Mouse (Mus musculus): Measurements from ENCODE around the gene D930048N14Rik.
"Not testable (repeated sequence)": the region's sequence is repeated elsewhere in the genome, so short reads cannot be mapped to it uniquely, and the experiment has no call there.

D930048N14Rik gene

GRCm38 (mm10) chr11:51627907-51628306 is 22.8 kb upstream of the D930048N14Rik start:
- no peak for ATAC-seq (ENCODE audit: low TSS enrichment)

GRCm38 (mm10) chr11:51629651-51630314 is 21.0 kb upstream of the D930048N14Rik start:
- peak; percentile 66 for ATAC-seq (ENCODE audit: low TSS enrichment)

- no peak for ATAC-seq (ENCODE audit: low TSS enrichment)
Measured at GRCm38 (mm10) chr11:51632130-51632753, 18.5 kb upstream of the D930048N14Rik start.

GRCm38 (mm10) chr11:51633200-51633599 is 17.6 kb upstream of the D930048N14Rik start:
- not testable (repeated sequence) for ATAC-seq (ENCODE audit: low TSS enrichment)

- ATAC-seq (ENCODE audit: low TSS enrichment): no peak
Measured at GRCm38 (mm10) chr11:51633721-51634120, 17.0 kb upstream of the D930048N14Rik start.

- no peak for ATAC-seq (ENCODE audit: low TSS enrichment)
Measured at GRCm38 (mm10) chr11:51635127-51635524, 15.6 kb upstream of the D930048N14Rik start.

GRCm38 (mm10) chr11:51635525-51636322 is 15.0 kb upstream of the D930048N14Rik start, which contains the start of gene Rmnd5b:
Gene Rmnd5b (minus strand): TSS chr11:51635896.
- peak; percentile 93 for ATAC-seq (ENCODE audit: low TSS enrichment)

- ATAC-seq (ENCODE audit: low TSS enrichment): peak; percentile 51
Measured at GRCm38 (mm10) chr11:51636323-51636684, 14.4 kb upstream of the D930048N14Rik start.

- no peak for ATAC-seq (ENCODE audit: low TSS enrichment)
Measured at GRCm38 (mm10) chr11:51637971-51638414, 12.8 kb upstream of the D930048N14Rik start.

GRCm38 (mm10) chr11:51638497-51638896 is 12.3 kb upstream of the D930048N14Rik start:
- no peak for ATAC-seq (ENCODE audit: low TSS enrichment)

- ATAC-seq (ENCODE audit: low TSS enrichment): no peak
Measured at GRCm38 (mm10) chr11:51640748-51641147, 10.0 kb upstream of the D930048N14Rik start.

- no peak; the same call in 1 of the 2 replicates for ATAC-seq (ENCODE audit: low TSS enrichment)
Measured at GRCm38 (mm10) chr11:51643202-51643601, 7.6 kb upstream of the D930048N14Rik start.

- peak; percentile 10; the same call in 1 of the 2 replicates for ATAC-seq (ENCODE audit: low TSS enrichment)
Measured at GRCm38 (mm10) chr11:51643761-51644160, 7.0 kb upstream of the D930048N14Rik start.

GRCm38 (mm10) chr11:51644217-51644616 is 6.5 kb upstream of the D930048N14Rik start:
- no peak for ATAC-seq (ENCODE audit: low TSS enrichment)

GRCm38 (mm10) chr11:51645293-51645692 is 5.5 kb upstream of the D930048N14Rik start:
- ATAC-seq (ENCODE audit: low TSS enrichment): no peak

- ATAC-seq (ENCODE audit: low TSS enrichment): no peak
Measured at GRCm38 (mm10) chr11:51646245-51646644, 4.5 kb upstream of the D930048N14Rik start.

GRCm38 (mm10) chr11:51646751-51647667 is 3.7 kb upstream of the D930048N14Rik start:
- peak; percentile 29 for ATAC-seq (ENCODE audit: low TSS enrichment)

- ATAC-seq (ENCODE audit: low TSS enrichment): no peak
Measured at GRCm38 (mm10) chr11:51648566-51648965, 2.2 kb upstream of the D930048N14Rik start.

GRCm38 (mm10) chr11:51649111-51649888 is 1.5 kb upstream of the D930048N14Rik start:
- ATAC-seq (ENCODE audit: low TSS enrichment): 0 out of 2 replicates have a peak, but pooled peaks have one; percentile 2

GRCm38 (mm10) chr11:51649889-51650199 is 910 bp upstream of the D930048N14Rik start:
- ATAC-seq (ENCODE audit: low TSS enrichment): peak; percentile 75

- 0 out of 2 replicates have a peak, but pooled peaks have one; percentile 4 for ATAC-seq (ENCODE audit: low TSS enrichment)
Measured at GRCm38 (mm10) chr11:51650261-51650660, 493 bp upstream of the D930048N14Rik start.
